Mouse (Mus musculus) small intestine, adult 2 months (tissue): ENCODE results near the gene Bmp2k.

ENCODE experiments used
- CTCF ChIP-seq: fragments of 200-500 bp; IDR thresholded peaks from 2 replicates; pipeline ENCODE4 v1.5.1; 2012; ENCODE audit warnings: low read depth, mild to moderate bottlenecking, control low read depth, inconsistent platforms, low read length, moderate library complexity, mixed read lengths; ENCODE audit not compliant: insufficient replicate concordance, insufficient read length; ENCODE audit errors: extremely low read depth
- POLR2A ChIP-seq: fragments of 200-500 bp; IDR thresholded peaks from 2 replicates; pipeline ENCODE4 v1.6.1; 2012; ENCODE audit warnings: low read depth, mild to moderate bottlenecking, control low read depth, inconsistent platforms, low read length, moderate library complexity

DNA sequence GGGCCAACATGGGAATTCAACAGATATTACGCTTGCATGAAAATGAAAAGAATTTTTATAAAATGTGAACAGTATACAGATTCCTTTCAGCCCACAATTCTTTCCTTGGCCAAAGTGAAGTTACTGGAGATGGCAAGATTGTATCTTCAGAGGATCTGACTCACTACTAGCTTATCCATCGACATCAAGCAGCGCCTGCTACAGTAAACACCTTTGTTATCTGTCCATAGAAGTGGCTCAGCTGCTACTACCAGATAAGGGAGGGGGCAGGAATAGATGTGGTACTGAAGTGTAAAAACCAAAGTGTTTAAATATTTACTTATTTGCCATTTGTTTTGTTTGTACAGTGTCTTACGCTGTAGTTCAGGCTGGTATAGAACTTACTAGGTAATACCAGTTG is 8.6 kb upstream of the Bmp2k start:
- no peak for TF ChIP-seq CTCF
- TF ChIP-seq POLR2A, result no peak
